Mouse (Mus musculus): Measurements from ENCODE around the gene A630095N17Rik. TPM values are rescaled to one million over a fixed set of nuclear protein-coding genes. Genes with fewer than 3 reads are reported as not detected.
A peak's percentile ranks its signal among the peaks of the same experiment; 100 is the strongest.

A630095N17Rik gene
- polyA plus RNA-seq, 1 experiment from 2014 or later: not detected

- peak overlapping the region; percentile 40 for H3K4me2 ChIP-seq (replicated peaks; ENCODE audit: low read depth, low read length)
- ATAC-seq: peak; percentile 66
- H3K36me3 ChIP-seq (ENCODE audit: insufficient read depth, low read length): no peaks in the 10 kb centered on the region; the same call in 1 of the 2 replicates
- DNase-seq (ENCODE audit: low spot score): peak; percentile 90
- H3K9me3 ChIP-seq (ENCODE audit: low read length): no peaks in the 10 kb centered on the region
- peaks cover 8% of the 10 kb centered on the region; the same call in 1 of the 2 replicates for H3K4me1 ChIP-seq (ENCODE audit: insufficient read depth, low read depth, low read length)
- H3K9ac ChIP-seq (replicated peaks; ENCODE audit: low read depth): no peak overlapping the region
- no peak overlapping the region for H3K4me3 ChIP-seq (ENCODE audit: low read depth, low read length)
- no peaks in the 10 kb centered on the region for H3K27me3 ChIP-seq (replicated peaks; ENCODE audit: insufficient read depth, low read length)
- no peak overlapping the region for H3K27ac ChIP-seq (ENCODE audit: low read length)
- WGBS: 4% methylated on average over 21 of the region's 22 CpGs
- TF ChIP-seq CTCF (IDR thresholded peaks at IDR 0.05) (peak; percentile 92), EP300 (IDR thresholded peaks at IDR 0.05) (no peak)
These were observed 19.4 kb upstream of the A630095N17Rik start for GRCm38 (mm10) chr1:75251112-75251970.

GRCm38 (mm10) chr1:75250498-75250897 lies 18.6 kb upstream of the A630095N17Rik start:
- H3K9ac ChIP-seq (replicated peaks; ENCODE audit: low read depth): no peak overlapping the region
- ATAC-seq (no peak), DNase-seq (ENCODE audit: low spot score) (no peak)
- peaks cover 8% of the 10 kb centered on the region; the same call in 1 of the 2 replicates for H3K4me1 ChIP-seq (ENCODE audit: insufficient read depth, low read depth, low read length)
- H3K27me3 ChIP-seq (replicated peaks; ENCODE audit: insufficient read depth, low read length): no peaks in the 10 kb centered on the region
- TF ChIP-seq EP300 (IDR thresholded peaks at IDR 0.05) (no peak), CTCF (IDR thresholded peaks at IDR 0.05) (no peak)
- no peak overlapping the region for H3K4me2 ChIP-seq (replicated peaks; ENCODE audit: low read depth, low read length)
- H3K36me3 ChIP-seq (ENCODE audit: insufficient read depth, low read length): no peaks in the 10 kb centered on the region; the same call in 1 of the 2 replicates
- no peak overlapping the region for H3K27ac ChIP-seq (ENCODE audit: low read length)
- H3K4me3 ChIP-seq (ENCODE audit: low read depth, low read length): no peak overlapping the region
- no peaks in the 10 kb centered on the region for H3K9me3 ChIP-seq (ENCODE audit: low read length)
- 61% methylated on average over 3 of the region's 3 CpGs for WGBS

- no peak overlapping the region for H3K4me3 ChIP-seq (ENCODE audit: low read depth, low read length)
- H3K4me2 ChIP-seq (replicated peaks; ENCODE audit: low read depth, low read length): no peak overlapping the region
- TF ChIP-seq EP300 (IDR thresholded peaks at IDR 0.05) (peak; percentile 65), CTCF (IDR thresholded peaks at IDR 0.05) (no peak)
- ATAC-seq: peak; percentile 84
- DNase-seq (ENCODE audit: low spot score): peak; percentile 90
- H3K9ac ChIP-seq (replicated peaks; ENCODE audit: low read depth): peak overlapping the region; percentile 2
- peak overlapping the region; percentile 79 for H3K27ac ChIP-seq (ENCODE audit: low read length)
- no peaks in the 10 kb centered on the region for H3K27me3 ChIP-seq (replicated peaks; ENCODE audit: insufficient read depth, low read length)
- 24% methylated on average over 9 of the region's 9 CpGs for WGBS
- H3K36me3 ChIP-seq (ENCODE audit: insufficient read depth, low read length): no peaks in the 10 kb centered on the region; the same call in 1 of the 2 replicates
- H3K4me1 ChIP-seq (ENCODE audit: insufficient read depth, low read depth, low read length): peaks cover 8% of the 10 kb centered on the region; the same call in 1 of the 2 replicates
- no peaks in the 10 kb centered on the region for H3K9me3 ChIP-seq (ENCODE audit: low read length)
These were observed 16.3 kb upstream of the A630095N17Rik start for GRCm38 (mm10) chr1:75248041-75248772.

DNA sequence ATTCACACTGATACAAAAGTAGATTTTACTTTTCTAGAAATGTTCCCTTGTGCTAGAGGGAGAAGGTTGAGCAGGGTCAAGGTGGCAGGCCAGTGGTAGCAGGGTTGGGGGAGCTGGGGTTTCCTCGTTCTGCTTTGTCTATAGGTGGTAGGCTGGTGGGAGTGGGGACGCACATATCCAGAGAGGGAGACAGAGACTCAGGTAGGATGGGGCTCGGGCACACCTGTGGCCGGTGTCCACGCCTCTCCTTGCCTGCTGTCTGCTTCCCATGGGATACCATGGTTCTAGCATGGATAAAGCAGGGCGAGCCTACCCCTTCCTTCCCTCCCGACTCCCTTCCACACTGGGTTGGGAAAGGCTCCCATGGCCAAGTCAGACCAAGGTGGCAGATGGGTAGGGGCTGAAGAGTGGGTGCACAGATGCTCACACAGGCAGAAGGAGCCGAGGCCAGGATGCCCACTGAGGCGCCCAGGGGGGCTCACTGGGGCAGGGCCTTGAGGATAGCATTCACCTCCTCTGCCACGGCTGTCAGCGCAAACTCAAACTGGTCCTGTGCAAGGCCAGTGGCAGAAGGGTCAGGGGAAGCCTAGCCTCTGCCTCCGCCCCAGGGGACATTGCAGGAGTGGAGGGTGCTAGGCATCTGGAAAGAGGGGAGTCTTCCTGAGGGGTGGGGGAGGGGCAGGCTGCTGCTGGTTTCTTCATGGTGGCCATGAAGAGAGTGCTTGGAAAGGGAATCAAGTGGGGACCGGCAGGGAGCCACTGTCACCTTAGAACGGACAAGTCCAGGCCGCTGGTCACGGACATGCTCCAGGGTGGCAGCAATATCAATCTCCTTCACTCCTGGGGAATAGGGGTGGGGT lies 15.4 kb upstream of the A630095N17Rik start:
- ATAC-seq (no peak), DNase-seq (ENCODE audit: low spot score) (no peak)
- WGBS: 81% methylated on average over 16 of the region's 16 CpGs
- no peaks in the 10 kb centered on the region; the same call in 1 of the 2 replicates for H3K36me3 ChIP-seq (ENCODE audit: insufficient read depth, low read length)
- no peaks in the 10 kb centered on the region for H3K27me3 ChIP-seq (replicated peaks; ENCODE audit: insufficient read depth, low read length)
- TF ChIP-seq CTCF (IDR thresholded peaks at IDR 0.05): no peak
- TF ChIP-seq EP300 (IDR thresholded peaks at IDR 0.05): no peak
- no peaks in the 10 kb centered on the region for H3K9me3 ChIP-seq (ENCODE audit: low read length)
- H3K4me2 ChIP-seq (replicated peaks; ENCODE audit: low read depth, low read length): no peak overlapping the region
- H3K9ac ChIP-seq (replicated peaks; ENCODE audit: low read depth): peak overlapping the region; percentile 2
- peak overlapping the region; percentile 79; the same call in 1 of the 2 replicates for H3K27ac ChIP-seq (ENCODE audit: low read length)
- H3K4me3 ChIP-seq (ENCODE audit: low read depth, low read length): no peak overlapping the region
- H3K4me1 ChIP-seq (ENCODE audit: insufficient read depth, low read depth, low read length): peaks cover 8% of the 10 kb centered on the region; the same call in 1 of the 2 replicates

DNA sequence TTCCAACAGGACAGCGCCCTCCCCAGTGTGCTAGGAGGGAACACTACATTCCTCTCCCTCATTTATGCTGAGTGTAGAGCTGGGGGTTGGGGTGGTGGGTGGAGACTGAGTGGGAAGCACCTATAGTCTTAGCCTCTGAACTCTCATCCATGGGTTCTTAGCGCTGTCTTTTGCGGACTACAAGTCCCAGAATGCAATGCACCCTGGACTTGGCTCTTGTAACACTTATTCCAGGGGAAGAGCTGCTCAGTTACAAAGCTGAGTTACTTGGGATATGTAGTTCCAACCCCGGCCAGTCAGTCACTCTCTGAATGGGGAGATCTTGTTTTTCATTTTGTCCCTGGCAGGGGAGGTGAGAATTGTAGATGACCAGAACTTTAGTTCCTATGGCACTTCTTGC lies 12.9 kb upstream of the A630095N17Rik start:
- no peak overlapping the region for H3K27ac ChIP-seq (ENCODE audit: low read length)
- H3K4me1 ChIP-seq (ENCODE audit: insufficient read depth, low read depth, low read length): peaks cover 8% of the 10 kb centered on the region; the same call in 1 of the 2 replicates
- H3K4me2 ChIP-seq (replicated peaks; ENCODE audit: low read depth, low read length): no peak overlapping the region
- no peaks in the 10 kb centered on the region for H3K27me3 ChIP-seq (replicated peaks; ENCODE audit: insufficient read depth, low read length)
- H3K9ac ChIP-seq (replicated peaks; ENCODE audit: low read depth): no peak overlapping the region
- ATAC-seq (peak; percentile 76), DNase-seq (ENCODE audit: low spot score) (peak; percentile 84)
- no peak overlapping the region for H3K4me3 ChIP-seq (ENCODE audit: low read depth, low read length)
- no peaks in the 10 kb centered on the region for H3K9me3 ChIP-seq (ENCODE audit: low read length)
- 29% methylated on average over 4 of the region's 4 CpGs for WGBS
- no peaks in the 10 kb centered on the region; the same call in 1 of the 2 replicates for H3K36me3 ChIP-seq (ENCODE audit: insufficient read depth, low read length)
- no peak for TF ChIP-seq EP300 (IDR thresholded peaks at IDR 0.05)
- TF ChIP-seq CTCF (IDR thresholded peaks at IDR 0.05): peak; percentile 37
